Mouse (Mus musculus): ENCODE measurements around the gene Qtrt1. TPM values are rescaled to one million over a fixed set of nuclear protein-coding genes. Genes with fewer than 3 reads are reported as not detected.

Gene Qtrt1
- total RNA-seq (2014; rRNA removed) = 37.1 and 46.7 TPM in 2 replicates
- 38.6 and 44.5 TPM in 2 replicates for polyA plus RNA-seq (2015; fragmentation: Nextera tagmentation; extraction: Ambion mirVana)

DNA sequence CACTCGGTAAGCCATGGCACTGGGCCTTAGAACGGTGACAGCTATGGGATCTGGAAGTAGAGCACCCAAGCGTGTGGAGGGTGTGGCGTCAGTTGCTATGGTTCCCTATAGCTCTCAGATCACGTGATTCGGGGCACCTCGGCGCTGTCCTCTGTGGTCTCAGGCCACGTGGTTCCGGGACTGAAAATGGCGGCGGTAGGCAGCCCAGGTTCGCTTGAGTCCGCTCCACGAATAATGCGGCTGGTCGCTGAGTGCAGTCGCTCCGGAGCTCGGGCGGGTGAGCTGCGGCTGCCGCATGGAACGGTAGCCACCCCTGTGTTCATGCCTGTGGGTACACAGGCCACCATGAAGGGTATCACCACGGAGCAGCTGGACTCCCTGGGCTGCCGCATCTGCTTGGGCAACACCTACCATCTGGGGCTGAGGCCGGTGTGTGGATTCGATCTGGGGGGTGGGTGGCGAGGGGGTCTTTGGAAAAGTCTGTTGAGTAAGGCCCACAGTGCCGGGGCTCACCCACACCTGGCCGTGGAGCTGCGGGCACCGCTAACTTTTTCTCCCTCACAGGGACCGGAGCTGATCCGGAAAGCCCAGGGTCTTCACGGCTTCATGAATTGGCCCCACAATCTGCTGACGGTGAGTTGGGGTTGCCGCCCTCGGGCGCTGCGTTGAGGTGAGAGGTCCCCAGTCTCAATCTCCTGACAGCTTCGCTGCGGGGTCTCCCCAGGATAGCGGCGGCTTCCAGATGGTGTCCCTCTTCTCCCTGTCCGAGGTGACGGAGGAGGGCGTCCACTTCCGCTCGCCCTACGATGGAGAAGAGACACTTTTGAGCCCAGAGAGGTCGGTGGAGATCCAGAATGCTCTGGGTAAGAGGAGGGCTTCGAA lies at the start of gene Qtrt1:
Gene Qtrt1, plus strand, starts transcription at position 169 of the 882 bp plus-strand sequence.
- Histone ChIP-seq H3K9me3 (ENCODE audit: low read length) (no peaks in the 10 kb centered on the region), H3K4me3 (ENCODE audit: low read length) (peak within 1 kb of the TSS; percentile 68), H3K9ac (replicated peaks; ENCODE audit: low read length) (peak within 1 kb of the TSS; percentile 71), H3K27me3 (ENCODE audit: insufficient read depth, low read length) (no peaks in the 10 kb centered on the region), H3K27ac (peak within 1 kb of the TSS; percentile 84), H3K4me2 (ENCODE audit: low read depth, low read length) (peak within 1 kb of the TSS; percentile 88), H3K36me3 (ENCODE audit: insufficient read depth, low read length) (peaks cover 11% of the 10 kb centered on the region; the same call in 1 of the 2 replicates), H3K4me1 (ENCODE audit: insufficient read depth, low read length) (peaks cover 3% of the 10 kb centered on the region)
- DNase-seq (ENCODE audit: low spot score) = peak; percentile 97
- WGBS = 2% methylated on average over 53 of the region's 53 CpGs
- ATAC-seq = peak; percentile 96
- TF ChIP-seq CTCF (IDR thresholded peaks at IDR 0.05; ENCODE audit: low read depth) = no peak

DNA sequence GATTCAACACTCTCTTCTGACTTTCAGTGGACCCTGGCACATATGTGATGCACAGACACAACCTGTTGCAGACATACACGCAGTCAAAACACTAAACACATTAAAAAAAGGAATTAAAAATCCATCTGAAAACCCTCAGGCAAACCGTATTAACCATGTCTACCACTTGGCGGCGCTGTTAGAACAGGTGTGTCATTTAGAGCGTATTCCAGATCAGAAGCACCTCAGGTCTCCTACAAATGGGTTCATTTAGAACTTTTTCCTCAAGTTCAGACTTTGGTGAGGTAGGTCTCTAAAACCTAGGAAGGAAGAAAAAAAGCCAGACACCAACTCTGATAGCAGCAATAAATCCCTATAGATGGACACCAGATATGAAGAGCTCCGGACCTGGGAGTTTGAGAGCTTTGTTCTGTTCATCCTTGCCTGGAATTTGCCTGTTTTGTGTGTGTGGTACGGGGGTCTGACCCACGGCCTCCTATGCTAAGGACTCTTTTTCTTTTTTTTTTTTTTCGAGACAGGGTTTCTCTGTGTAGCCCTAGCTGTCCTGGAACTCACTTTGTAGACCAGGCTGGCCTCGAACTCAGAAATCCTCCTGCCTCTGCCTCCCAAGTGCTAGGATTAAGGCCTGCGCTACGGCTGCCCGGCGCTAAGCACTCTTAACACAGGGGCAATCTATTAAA lies 45.0 kb upstream of the Qtrt1 start:
- Histone ChIP-seq H3K4me3 (ENCODE audit: low read length) (peak overlapping the region; percentile 29), H3K27ac (peak overlapping the region; percentile 82), H3K9me3 (ENCODE audit: low read length) (no peaks in the 10 kb centered on the region), H3K9ac (replicated peaks; ENCODE audit: low read length) (no peak overlapping the region), H3K36me3 (ENCODE audit: insufficient read depth, low read length) (no peaks in the 10 kb centered on the region), H3K4me1 (ENCODE audit: insufficient read depth, low read length) (no peaks in the 10 kb centered on the region), H3K4me2 (ENCODE audit: low read depth, low read length) (peak overlapping the region; percentile 60), H3K27me3 (ENCODE audit: insufficient read depth, low read length) (no peaks in the 10 kb centered on the region)
- DNase-seq (ENCODE audit: low spot score) (peak; percentile 76), ATAC-seq (peak; percentile 8)
- TF ChIP-seq CTCF (IDR thresholded peaks at IDR 0.05; ENCODE audit: low read depth) = peak; percentile 79
- 31% methylated on average over 14 of the region's 14 CpGs for WGBS

DNA sequence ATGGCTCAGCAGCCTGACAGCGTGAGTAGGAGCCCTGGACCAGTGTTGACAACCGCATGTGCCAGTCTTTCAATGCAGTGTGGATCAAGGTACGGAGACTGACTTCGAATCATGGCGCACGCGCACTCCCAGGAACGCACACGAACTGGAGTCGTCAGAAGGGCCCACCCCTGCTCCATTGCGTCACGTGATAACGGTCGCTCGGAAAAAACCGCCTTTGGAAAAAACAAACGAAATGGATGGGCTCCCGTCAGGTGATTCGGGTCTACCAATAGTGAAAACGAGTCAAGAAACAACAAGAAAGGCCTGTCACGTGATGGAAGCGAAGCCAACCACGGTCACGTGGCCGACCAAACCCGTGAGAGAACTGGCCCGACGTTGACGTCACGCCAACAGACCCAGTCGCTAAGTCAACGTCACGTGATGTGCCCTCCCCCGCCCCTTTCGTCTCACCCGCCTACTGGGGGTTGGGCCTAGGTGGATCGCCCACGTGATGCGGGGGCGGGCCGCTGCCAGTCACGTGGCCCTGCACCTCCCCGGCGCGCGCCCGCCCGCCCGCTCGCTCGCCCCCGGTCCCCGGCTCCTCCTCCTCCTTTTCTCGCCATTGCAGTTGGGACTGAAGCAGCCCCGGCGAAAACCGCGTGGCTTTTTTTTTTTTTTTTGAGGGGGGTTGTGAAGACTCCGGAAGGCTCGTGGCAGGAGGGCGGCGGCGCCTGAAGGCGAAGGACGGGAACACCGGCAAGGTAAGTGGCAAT lies 44.1 kb upstream of the Qtrt1 start, which contains the start of gene Ilf3:
Gene Ilf3, plus strand, starts transcription at position 515 of the 755 bp plus-strand sequence.
- Histone ChIP-seq H3K36me3 (ENCODE audit: insufficient read depth, low read length) (no peaks in the 10 kb centered on the region), H3K27ac (peak within 1 kb of the TSS; percentile 91), H3K9ac (replicated peaks; ENCODE audit: low read length) (peak within 1 kb of the TSS; percentile 87), H3K27me3 (ENCODE audit: insufficient read depth, low read length) (no peaks in the 10 kb centered on the region), H3K9me3 (ENCODE audit: low read length) (no peaks in the 10 kb centered on the region), H3K4me2 (ENCODE audit: low read depth, low read length) (peak within 1 kb of the TSS; percentile 78), H3K4me3 (ENCODE audit: low read length) (peak within 1 kb of the TSS; percentile 96), H3K4me1 (ENCODE audit: insufficient read depth, low read length) (no peaks in the 10 kb centered on the region)
- DNase-seq (ENCODE audit: low spot score) (peak; percentile 100), ATAC-seq (peak; percentile 96)
- no peak for TF ChIP-seq CTCF (IDR thresholded peaks at IDR 0.05; ENCODE audit: low read depth)
- WGBS = under 1% methylated on average over 54 of the region's 66 CpGs

DNA sequence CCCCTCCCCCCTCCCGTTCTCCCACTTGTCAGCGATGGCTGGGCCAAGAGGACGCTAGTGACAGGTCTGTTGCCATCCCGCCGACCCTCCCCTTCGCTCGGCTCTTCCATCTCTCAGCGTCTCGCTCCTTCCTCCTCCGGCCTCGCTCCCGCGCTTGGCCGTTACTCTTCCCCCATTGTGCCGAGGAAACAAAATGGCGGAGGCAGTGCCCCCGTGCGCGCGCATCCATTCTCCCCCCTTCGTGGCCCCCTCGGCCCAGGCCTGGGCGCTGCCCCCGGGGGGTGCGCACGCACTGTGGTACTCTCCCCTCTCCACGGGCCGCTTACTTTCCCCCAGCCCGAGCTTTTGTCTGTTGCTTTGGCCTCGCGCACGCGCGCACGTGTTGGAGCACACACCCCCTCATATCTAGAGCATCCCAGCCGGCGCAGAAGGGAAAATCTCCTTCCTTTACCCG lies 43.5 kb upstream of the Qtrt1 start:
- H3K4me2 ChIP-seq (ENCODE audit: low read depth, low read length) = peak overlapping the region; percentile 78
- no peak for TF ChIP-seq CTCF (IDR thresholded peaks at IDR 0.05; ENCODE audit: low read depth)
- peak; percentile 50 for ATAC-seq
- no peaks in the 10 kb centered on the region for H3K36me3 ChIP-seq (ENCODE audit: insufficient read depth, low read length)
- peak overlapping the region; percentile 96 for H3K4me3 ChIP-seq (ENCODE audit: low read length)
- H3K27ac ChIP-seq = peak overlapping the region; percentile 91
- under 1% methylated on average over 36 of the region's 38 CpGs for WGBS
- H3K9me3 ChIP-seq (ENCODE audit: low read length) = no peaks in the 10 kb centered on the region
- H3K27me3 ChIP-seq (ENCODE audit: insufficient read depth, low read length) = no peaks in the 10 kb centered on the region
- H3K4me1 ChIP-seq (ENCODE audit: insufficient read depth, low read length) = no peaks in the 10 kb centered on the region
- peak; percentile 82 for DNase-seq (ENCODE audit: low spot score)
- peak overlapping the region; percentile 87 for H3K9ac ChIP-seq (replicated peaks; ENCODE audit: low read length)

DNA sequence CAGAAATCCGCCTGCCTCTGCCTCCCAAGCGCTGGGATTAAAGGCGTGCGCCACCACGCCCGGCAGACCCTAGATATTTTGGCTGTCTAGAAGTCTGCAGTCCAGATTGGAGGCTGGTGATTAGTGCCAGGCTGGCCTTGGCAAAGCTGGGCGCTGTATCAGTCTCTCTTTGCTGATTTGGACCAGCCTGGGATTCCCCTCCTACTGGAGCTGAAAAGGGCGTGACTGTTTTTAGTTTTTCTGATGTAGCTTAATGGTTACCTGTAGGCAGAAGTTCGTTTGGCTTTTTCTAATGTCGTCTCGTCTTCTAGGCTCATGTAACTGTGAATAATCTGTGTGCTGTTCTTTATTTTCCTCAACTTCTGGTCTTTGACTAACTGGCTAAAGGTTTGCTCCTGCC lies 42.6 kb upstream of the Qtrt1 start:
- Histone ChIP-seq H3K36me3 (ENCODE audit: insufficient read depth, low read length) (no peaks in the 10 kb centered on the region), H3K4me2 (ENCODE audit: low read depth, low read length) (peak overlapping the region; percentile 78), H3K4me1 (ENCODE audit: insufficient read depth, low read length) (no peaks in the 10 kb centered on the region), H3K9me3 (ENCODE audit: low read length) (no peaks in the 10 kb centered on the region), H3K27me3 (ENCODE audit: insufficient read depth, low read length) (no peaks in the 10 kb centered on the region), H3K27ac (no peak overlapping the region), H3K9ac (replicated peaks; ENCODE audit: low read length) (peak overlapping the region; percentile 87; the same call in 1 of the 2 replicates), H3K4me3 (ENCODE audit: low read length) (peak overlapping the region; percentile 96)
- no peak for TF ChIP-seq CTCF (IDR thresholded peaks at IDR 0.05; ENCODE audit: low read depth)
- DNase-seq (ENCODE audit: low spot score) (no peak), ATAC-seq (no peak)
- WGBS = 59% methylated on average over 11 of the region's 11 CpGs

DNA sequence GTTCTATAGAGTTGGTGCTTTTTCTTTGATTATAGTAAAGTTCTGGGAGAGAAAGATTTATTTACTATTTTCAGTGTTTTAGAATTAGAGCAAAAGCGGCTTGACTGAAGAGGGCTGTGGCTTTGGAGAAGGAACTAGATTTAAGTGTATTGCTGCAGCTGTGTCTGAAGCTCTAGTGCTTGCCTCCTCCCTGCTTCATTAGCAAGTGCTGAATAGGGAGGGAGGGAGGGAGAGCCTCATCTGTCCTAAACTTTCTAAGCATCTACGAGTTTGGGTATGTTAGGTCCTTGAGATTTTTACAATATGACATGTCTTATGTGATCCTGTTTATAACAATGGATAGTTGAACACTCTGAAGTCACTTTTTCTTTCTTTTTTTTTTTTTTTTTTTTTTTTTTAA lies 40.8 kb upstream of the Qtrt1 start:
- no peaks in the 10 kb centered on the region for H3K27me3 ChIP-seq (ENCODE audit: insufficient read depth, low read length)
- ATAC-seq (no peak), DNase-seq (ENCODE audit: low spot score) (no peak)
- H3K9ac ChIP-seq (replicated peaks; ENCODE audit: low read length) = no peak overlapping the region
- no peak overlapping the region for H3K27ac ChIP-seq
- no peaks in the 10 kb centered on the region for H3K36me3 ChIP-seq (ENCODE audit: insufficient read depth, low read length)
- TF ChIP-seq CTCF (IDR thresholded peaks at IDR 0.05; ENCODE audit: low read depth) = no peak
- no peaks in the 10 kb centered on the region for H3K9me3 ChIP-seq (ENCODE audit: low read length)
- WGBS = 58% methylated on average over 2 of the region's 2 CpGs
- H3K4me1 ChIP-seq (ENCODE audit: insufficient read depth, low read length) = no peaks in the 10 kb centered on the region
- no peak overlapping the region for H3K4me3 ChIP-seq (ENCODE audit: low read length)
- H3K4me2 ChIP-seq (ENCODE audit: low read depth, low read length) = peak overlapping the region; percentile 21; the same call in 1 of the 2 replicates

All from hindbrain, postnatal 0 days (tissue).